Mouse (Mus musculus) ovary, adult 10 weeks (tissue): ENCODE results near the gene H6pd. TPM values are rescaled to one million over a fixed set of nuclear protein-coding genes. Genes with fewer than 3 reads are reported as not detected.

Experiments used
- polyA plus RNA-seq: library from polyadenylated mRNA; stranded (reverse); fragments of 350-450 nt; fragmentation: Illumina TruSeq; extraction: RNeasy Lipid Tissue Mini Kit (QIAGEN cat#74804); gene quantifications from one replicate; pipeline ENCODE4 v1.2.3, GENCODE M21; 2014

The H6pd gene
- polyA plus RNA-seq = 9.2 TPM

DNA sequence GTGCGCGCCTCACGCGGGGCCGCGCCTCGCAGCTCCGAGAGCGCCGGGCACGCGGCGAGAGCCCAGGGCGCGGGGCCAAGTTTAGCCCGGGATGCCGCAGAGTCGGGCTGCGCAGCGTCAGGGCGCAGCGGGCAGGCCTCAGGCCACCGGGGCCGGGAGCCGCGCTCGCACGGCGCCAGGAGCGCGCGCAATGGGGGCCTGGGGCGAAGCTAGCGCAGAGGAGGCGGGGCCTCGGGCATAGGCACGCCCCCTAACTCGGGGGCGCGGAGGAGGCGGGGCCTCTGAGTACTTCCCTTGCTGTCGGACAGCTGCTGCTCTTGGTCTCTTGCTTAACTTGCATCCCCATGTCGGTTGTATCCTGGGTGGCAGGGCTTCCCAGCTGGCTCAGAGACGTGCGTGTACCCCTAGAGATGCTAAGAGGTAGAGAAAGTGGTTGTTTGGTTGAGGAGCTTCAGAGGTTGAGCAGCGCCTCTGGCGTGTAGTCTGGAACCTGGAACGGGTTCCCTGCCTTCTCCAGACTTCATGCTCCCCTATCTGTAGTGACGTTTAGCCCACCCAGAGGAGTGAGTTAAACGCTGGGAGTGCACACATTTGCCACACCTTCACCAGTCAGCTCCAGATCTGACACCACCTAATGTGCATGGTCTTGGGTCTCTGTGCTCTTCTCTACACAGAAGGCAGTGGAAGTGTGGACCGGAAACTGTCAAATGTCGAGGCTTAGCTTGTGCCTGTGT, at the start of gene H6pd:
Gene H6pd, minus strand, starts transcription at position 171 of the 734 bp plus-strand sequence.

DNA sequence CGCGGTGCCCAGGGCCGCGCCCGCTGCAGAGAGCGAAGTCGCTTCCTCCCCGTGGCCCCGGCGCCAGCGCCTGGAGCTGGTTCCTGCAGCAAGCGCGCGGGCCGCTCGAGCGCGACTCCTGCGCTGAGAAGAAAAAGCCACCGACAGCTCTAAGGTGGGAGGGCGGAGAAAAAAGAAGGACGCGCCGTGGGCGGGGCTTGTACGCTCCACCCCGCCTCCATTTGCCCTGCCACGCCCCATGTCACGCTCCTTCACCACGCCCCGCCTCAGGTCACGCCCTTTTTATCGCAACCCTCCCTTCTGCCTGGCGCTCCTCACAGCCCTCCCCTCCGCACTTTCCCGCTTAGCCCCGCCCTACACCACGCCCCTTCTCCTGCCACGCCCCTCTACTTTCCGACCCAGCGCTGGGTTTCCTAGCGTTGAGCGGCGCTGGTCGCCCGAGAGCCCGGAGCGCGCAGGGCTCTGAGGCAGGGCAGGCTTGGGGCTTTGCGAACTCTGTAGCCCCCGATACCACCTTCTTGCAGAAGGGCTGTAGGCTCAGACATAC, 53.9 kb downstream of the H6pd start, which contains the start of gene Spsb1:
Gene Spsb1, minus strand, starts transcription at position 151 of the 547 bp plus-strand sequence.

Other genes with a start within 250 kb of the H6pd start
- gene Slc25a33, start 234.7 kb downstream of the H6pd start, polyA plus RNA-seq = 9.4 TPM
- 87.7 TPM for gene Spsb1, start 54.0 kb downstream of the H6pd start, polyA plus RNA-seq
- 1.0 TPM for gene Gpr157, start 78.3 kb upstream of the H6pd start, polyA plus RNA-seq
- gene Slc2a5, start 110.3 kb upstream of the H6pd start, polyA plus RNA-seq = not detected
- not detected for gene Slc2a7, start 139.9 kb upstream of the H6pd start, polyA plus RNA-seq
- gene Car6, start 192.3 kb upstream of the H6pd start, polyA plus RNA-seq = not detected
- gene Eno1, start 227.7 kb upstream of the H6pd start, polyA plus RNA-seq = 153 TPM